Mouse (Mus musculus): Measurements from ENCODE around the gene Inhbc. TPM values are rescaled to one million over a fixed set of nuclear protein-coding genes. Genes with fewer than 3 reads are reported as not detected.

The Inhbc gene
- 0.19 TPM in 1 of 2 replicates, not detected in the other for polyA plus RNA-seq (2012; rRNA removed; ENCODE audit: low replicate concordance)

GRCm38 (mm10) chr10:127369834-127370820, at the start of gene Inhbc:
TSS of gene Inhbc (minus strand) at chr10:127370431.

GRCm38 (mm10) chr10:127380251-127380691, 10.0 kb upstream of the Inhbc start, which contains the start of gene R3hdm2:
TSS of gene R3hdm2 (plus strand) at chr10:127380327.

GRCm38 (mm10) chr10:127353909-127354895, 16.0 kb downstream of the Inhbc start, which contains the start of gene Inhbe:
TSS of gene Inhbe (minus strand) at chr10:127354411.

GRCm38 (mm10) chr10:127341891-127342639, 28.2 kb downstream of the Inhbc start, which contains the start of gene Gli1:
TSS of gene Gli1 (minus strand) at chr10:127341974.

GRCm38 (mm10) chr10:127321621-127322020, 48.6 kb downstream of the Inhbc start, which contains the start of gene Arhgap9:
TSS of gene Arhgap9 (plus strand) at chr10:127321964.

GRCm38 (mm10) chr10:127311476-127312355, 58.5 kb downstream of the Inhbc start, which contains the start of gene Mars:
TSS of gene Mars (minus strand) at chr10:127311786.

Other genes with a start within 250 kb of the Inhbc start
- 69.6 and 79.2 TPM in 2 replicates for gene Os9, start 249.3 kb downstream of the Inhbc start, polyA plus RNA-seq (2012; rRNA removed; ENCODE audit: low replicate concordance)
- gene B4galnt1, start 205.2 kb downstream of the Inhbc start, polyA plus RNA-seq (2012; rRNA removed; ENCODE audit: low replicate concordance), result 109 and 214 TPM in 2 replicates
- gene Slc26a10, start 189.8 kb downstream of the Inhbc start, polyA plus RNA-seq (2012; rRNA removed; ENCODE audit: low replicate concordance), result 2.9 and 13.3 TPM in 2 replicates
- gene Arhgef25, start 180.3 kb downstream of the Inhbc start, polyA plus RNA-seq (2012; rRNA removed; ENCODE audit: low replicate concordance), result 32.2 and 35.6 TPM in 2 replicates
- 184 and 195 TPM in 2 replicates for gene Dtx3, start 174.7 kb downstream of the Inhbc start, polyA plus RNA-seq (2012; rRNA removed; ENCODE audit: low replicate concordance)
- gene Pip4k2c, start 158.8 kb downstream of the Inhbc start, polyA plus RNA-seq (2012; rRNA removed; ENCODE audit: low replicate concordance), result 29.6 and 40.7 TPM in 2 replicates
- gene Kif5a, start 107.1 kb downstream of the Inhbc start, polyA plus RNA-seq (2012; rRNA removed; ENCODE audit: low replicate concordance), result 5.8 and 6.1 TPM in 2 replicates
- 170 and 215 TPM in 2 replicates for gene Dctn2, start 104.1 kb downstream of the Inhbc start, polyA plus RNA-seq (2012; rRNA removed; ENCODE audit: low replicate concordance)
- 31.3 and 85.1 TPM in 2 replicates for gene Mbd6, start 81.4 kb downstream of the Inhbc start, polyA plus RNA-seq (2012; rRNA removed; ENCODE audit: low replicate concordance)
- 59.7 TPM in 2 replicates for gene Mars, start 58.6 kb downstream of the Inhbc start, polyA plus RNA-seq (2012; rRNA removed; ENCODE audit: low replicate concordance)
- gene Arhgap9, start 48.5 kb downstream of the Inhbc start, polyA plus RNA-seq (2012; rRNA removed; ENCODE audit: low replicate concordance), result 29.3 and 60.2 TPM in 2 replicates
- 4.5 and 4.9 TPM in 2 replicates for gene Gli1, start 28.5 kb downstream of the Inhbc start, polyA plus RNA-seq (2012; rRNA removed; ENCODE audit: low replicate concordance)
- gene Inhbe, start 16.0 kb downstream of the Inhbc start, polyA plus RNA-seq (2012; rRNA removed; ENCODE audit: low replicate concordance), result 0.07 TPM in 1 of 2 replicates, not detected in the other
- gene R3hdm2, start 9.9 kb upstream of the Inhbc start, polyA plus RNA-seq (2012; rRNA removed; ENCODE audit: low replicate concordance), result 105 and 111 TPM in 2 replicates
- gene Stac3, start 131.3 kb upstream of the Inhbc start, polyA plus RNA-seq (2012; rRNA removed; ENCODE audit: low replicate concordance), result 1.9 and 95.5 TPM in 2 replicates
- 35.3 and 42.8 TPM in 2 replicates for gene Ndufa4l2, start 144.5 kb upstream of the Inhbc start, polyA plus RNA-seq (2012; rRNA removed; ENCODE audit: low replicate concordance)
- gene Shmt2, start 152.0 kb upstream of the Inhbc start, polyA plus RNA-seq (2012; rRNA removed; ENCODE audit: low replicate concordance), result 66.4 and 84.1 TPM in 2 replicates
- 0.07 and 0.23 TPM in 2 replicates for gene Nxph4, start 164.1 kb upstream of the Inhbc start, polyA plus RNA-seq (2012; rRNA removed; ENCODE audit: low replicate concordance)

All from mammary gland, adult 2 months (tissue).